Mouse (Mus musculus) ovary, postnatal 14 days (tissue): ENCODE data around the gene Haao.
"Not testable (repeated sequence)": the region's sequence is repeated elsewhere in the genome, so short reads cannot be mapped to it uniquely, and the experiment has no call there.

Experiments
- DNase-seq: peaks from one replicate; pipeline ENCODE4 v3.0.0; 2022; ENCODE audit warnings: low spot score

The Haao gene

DNA sequence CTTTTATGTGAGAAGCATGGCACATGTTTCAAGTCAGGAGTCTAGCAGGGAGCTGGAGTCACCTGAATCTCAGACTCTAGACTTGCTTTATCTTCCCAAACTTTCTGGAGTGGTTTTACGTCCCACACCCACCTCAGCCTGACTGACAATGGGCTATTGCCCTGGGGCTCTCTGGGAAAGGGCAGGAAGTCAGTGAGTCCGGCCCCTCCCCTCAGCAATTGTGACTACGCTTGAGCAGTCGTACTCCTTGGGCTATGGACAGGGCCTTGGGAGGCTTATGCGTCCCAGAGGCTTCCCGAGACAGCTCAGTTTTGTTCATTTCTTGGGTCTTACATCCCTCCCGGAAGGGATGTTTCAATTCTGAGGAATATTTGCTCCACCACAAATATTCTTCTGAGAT, 17.6 kb upstream of the Haao start:
- no peak for DNase-seq

DNA sequence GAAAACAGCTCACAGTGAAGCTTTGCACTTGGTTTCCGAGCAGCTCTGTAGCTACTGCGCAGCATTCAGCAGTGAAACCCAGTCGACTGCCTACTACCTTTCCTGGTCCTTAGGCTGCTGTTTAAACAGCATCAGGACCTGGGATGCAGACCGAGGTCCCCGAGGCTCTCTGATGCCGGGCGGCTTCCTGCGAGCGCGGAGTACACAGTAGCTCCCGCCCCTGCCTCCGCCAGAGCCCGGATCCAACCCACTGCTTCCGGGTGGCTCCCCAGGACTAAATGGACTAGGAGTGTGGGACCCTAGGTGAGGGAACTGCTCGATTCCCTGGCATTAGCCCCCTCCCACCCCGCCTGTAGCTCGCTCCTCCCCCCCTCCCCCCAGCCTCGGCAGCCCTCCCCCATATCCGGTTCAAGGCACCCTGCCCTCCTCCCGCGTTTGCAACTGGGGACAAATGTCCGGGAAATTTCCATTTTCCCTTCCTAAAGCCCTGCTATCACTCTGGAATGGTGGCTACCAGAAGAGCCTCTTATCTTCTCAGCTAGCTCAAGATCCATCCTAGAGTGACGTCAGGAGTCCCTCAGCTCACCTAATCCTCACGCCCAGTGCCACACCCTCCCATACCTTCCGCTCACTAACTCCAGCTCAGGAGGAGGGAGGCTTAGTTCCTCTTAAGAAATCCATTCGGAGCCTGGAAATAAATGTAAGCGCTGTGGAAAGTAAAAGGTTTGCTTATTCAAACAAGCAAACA, 14.5 kb upstream of the Haao start:
- DNase-seq: no peak

GRCm38 (mm10) chr17:83861444-83862133, 13.8 kb upstream of the Haao start:
- DNase-seq: peak; percentile 98

- DNase-seq: not testable (repeated sequence)
Observed at GRCm38 (mm10) chr17:83860968-83861367, 13.2 kb upstream of the Haao start.

DNA sequence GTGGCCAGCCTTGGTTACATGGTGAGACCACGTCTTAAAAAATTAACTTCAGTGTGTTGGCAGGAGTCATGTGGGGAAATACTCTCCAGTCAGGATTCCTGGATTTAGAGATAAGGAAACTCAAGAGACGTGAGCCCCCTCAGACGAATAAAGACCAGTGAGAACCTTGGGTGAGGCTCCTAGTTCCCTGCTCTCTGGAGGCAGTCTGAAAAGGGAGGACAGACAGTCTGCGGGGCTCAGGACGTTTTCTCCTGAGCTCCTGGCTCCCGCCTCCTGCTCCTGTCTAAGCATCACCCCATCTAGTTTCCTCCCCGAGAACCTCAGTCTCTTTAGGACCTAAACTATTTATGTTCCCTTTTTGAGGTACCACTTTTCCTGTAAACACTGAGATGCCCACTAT, 12.5 kb upstream of the Haao start:
- DNase-seq: no peak

- DNase-seq: no peak
Observed at GRCm38 (mm10) chr17:83859639-83860038, 11.9 kb upstream of the Haao start.

- no peak for DNase-seq
Observed at GRCm38 (mm10) chr17:83858413-83858812, 10.7 kb upstream of the Haao start.

- DNase-seq: no peak
Observed at GRCm38 (mm10) chr17:83854284-83854918, 6.6 kb upstream of the Haao start.

DNA sequence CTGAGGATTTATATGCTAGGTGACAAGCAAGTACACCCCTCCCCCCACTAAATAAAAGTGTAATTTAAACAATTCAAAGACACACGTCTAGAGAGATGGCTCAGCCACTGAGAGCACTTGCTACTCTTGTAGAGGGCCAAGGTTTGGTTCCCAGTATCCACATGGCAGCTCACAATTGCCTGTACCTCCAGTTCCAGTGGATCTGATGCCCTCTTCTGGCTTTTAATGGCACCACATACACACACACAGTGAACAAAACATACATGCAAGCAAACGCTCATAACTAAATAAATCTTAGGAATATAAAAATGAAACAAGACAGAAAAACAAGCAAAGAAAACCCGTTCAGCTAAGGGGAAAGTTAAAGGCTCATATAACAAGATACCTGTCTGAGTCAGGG, 6.1 kb upstream of the Haao start:
- no peak for DNase-seq

DNA sequence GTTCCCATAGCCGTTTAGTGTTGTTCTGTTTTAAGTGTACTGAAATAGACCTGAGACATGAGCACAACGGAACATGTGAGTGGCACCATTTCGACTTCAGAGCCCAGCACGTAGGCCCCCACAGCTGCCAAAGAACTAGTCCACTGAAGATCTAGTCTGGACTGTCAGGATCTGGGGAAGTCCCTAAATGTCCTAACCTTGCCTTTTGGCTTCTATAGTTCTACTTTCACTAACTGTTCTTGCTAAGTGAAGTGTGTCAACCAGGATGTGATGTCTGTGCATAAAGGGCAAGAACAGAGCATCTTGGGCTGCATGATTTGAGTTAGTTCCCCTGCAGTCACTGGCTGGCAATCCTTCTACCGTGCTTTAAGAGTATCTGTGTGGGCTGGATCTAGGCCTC, 3.1 kb upstream of the Haao start:
- no peak for DNase-seq

DNA sequence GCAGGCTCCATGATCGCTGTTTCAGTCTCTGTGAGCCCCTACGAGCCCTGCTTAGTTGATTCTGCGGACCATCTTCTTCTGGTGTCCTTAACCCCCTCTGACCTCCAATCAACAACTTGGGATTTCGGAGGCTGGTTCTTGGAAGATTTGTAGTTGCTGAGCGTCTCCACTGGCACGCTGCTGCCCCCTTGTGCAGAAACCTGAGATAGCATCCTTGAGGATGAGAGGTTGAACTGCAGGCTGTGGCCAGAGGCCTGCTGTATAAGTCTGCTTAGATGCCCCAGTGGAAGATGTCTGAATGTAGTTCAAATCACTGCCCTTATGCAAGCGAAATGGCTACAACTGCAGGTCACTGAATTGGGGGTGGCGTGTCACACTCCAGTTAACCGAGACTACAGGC, 2.7 kb upstream of the Haao start:
- DNase-seq: peak; percentile 93

DNA sequence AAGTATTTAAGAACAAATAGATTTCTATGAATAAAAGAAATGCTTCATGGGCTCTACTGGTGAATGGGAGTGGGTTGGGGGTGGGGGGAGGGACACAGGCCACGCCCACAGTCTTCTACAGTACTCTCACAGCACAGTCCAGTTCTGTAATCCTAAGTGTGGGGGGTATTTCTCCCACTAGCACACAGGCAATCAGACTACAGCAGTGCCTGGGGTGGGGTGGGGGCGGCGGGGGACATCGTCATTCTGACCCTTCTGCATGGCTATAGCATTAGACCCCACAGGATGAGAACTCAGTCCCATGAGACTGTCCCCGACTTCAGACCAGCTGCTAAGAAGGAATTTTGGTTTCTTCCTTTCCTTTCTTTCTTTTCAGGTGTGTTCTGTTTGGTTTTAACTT, 2.0 kb upstream of the Haao start:
- no peak for DNase-seq

- no peak for DNase-seq
Observed at GRCm38 (mm10) chr17:83849081-83849675, 1.4 kb upstream of the Haao start.

DNA sequence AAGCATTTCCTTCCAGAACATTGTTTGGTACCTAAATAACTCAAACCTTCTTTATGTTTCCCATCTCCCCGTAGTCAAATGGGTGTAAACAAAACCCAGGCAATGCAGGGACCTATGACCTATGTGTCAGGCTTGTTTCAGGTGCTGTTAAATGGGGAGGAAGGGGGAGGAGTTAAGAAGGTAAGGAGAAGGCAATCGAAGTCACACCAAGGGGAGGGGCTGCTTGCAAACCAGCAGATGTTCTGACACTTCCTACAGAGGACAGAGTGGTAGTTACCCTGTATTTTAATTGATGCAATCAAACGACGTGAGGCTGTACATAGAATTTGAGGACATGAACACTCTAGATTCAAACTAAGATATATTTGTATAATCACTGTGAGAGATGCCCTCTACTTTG, 719 bp upstream of the Haao start:
- DNase-seq: no peak

DNA sequence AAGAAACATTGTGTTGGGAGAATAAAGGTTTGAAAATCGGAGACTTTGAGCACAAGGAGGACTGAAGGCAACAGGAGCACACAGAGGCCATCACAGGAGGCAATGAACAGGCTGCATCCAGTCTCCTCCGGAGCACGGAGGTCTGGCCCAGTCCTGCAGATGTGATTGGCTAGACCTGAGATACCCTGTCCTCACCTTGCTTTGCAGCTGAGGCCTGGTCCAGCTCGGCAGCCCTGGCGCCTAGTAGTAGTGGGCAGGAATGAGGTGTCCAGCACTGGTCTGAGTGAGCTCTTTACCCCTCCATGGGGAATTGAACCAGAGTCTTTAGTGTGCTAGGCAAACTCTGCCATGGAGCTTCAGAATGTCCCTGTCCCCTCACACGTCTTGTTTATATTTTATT, 663 bp downstream of the Haao start:
- DNase-seq: no peak

- DNase-seq: no peak
Observed at GRCm38 (mm10) chr17:83846301-83847021, 1.3 kb downstream of the Haao start.

GRCm38 (mm10) chr17:83845538-83845937, 2.2 kb downstream of the Haao start:
- DNase-seq: no peak

GRCm38 (mm10) chr17:83843780-83844179, 4.0 kb downstream of the Haao start:
- DNase-seq: peak; percentile 25

DNA sequence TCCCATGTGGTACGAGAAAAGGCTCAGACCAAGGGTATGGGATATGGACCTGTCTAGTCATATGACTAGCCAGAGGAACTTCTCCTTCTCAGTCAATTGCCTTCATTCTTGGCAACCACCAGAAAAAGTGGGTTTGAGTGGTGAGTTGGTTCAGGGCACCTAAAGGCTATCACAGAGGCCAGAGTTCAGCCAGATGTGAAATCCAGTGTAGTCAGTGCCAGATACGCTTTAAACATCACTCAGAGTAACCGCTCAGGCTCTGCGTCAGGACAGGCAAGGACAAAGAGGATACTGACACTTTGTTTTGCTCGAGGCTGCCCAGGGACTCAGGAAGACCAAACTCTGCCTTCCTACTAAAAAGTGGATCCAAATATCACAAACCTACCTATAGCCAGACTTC, 6.8 kb downstream of the Haao start:
- DNase-seq: no peak

GRCm38 (mm10) chr17:83839132-83839531, 8.6 kb downstream of the Haao start:
- no peak for DNase-seq

DNA sequence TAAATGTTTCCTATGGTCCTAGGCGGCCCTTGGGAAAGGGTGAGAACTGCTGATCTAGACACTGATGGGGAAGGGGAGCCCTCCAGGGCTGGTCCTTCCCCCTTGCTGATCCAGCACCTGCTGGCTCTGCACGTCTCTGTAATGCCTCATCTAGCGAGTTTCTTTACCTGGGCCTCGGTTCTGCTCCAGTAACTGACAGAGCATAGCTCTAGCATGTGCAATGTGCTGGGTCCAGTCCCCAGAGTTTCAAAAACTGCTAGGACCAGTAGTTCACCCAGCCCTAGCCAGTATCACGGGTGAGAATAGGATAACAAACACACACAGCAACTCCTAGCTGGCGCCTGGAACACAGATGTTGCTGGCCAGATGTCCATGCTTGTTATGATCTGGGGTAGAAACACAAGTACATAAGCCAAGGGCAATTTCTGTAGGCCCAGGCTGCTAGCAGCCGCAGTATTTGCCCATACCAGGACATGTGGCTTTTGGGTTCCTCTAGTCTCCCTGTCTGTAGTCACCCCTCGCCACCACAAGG, 10.0 kb downstream of the Haao start:
- DNase-seq: no peak

- DNase-seq: no peak
Observed at GRCm38 (mm10) chr17:83836048-83836447, 11.7 kb downstream of the Haao start.
